Mouse (Mus musculus) lung, postnatal 0 days (tissue): ENCODE results near the gene Acer2. TPM values are rescaled to one million over a fixed set of nuclear protein-coding genes. Genes with fewer than 3 reads are reported as not detected.

Source experiments
- ATAC-seq: fragments of 200-750 bp; cut with Nextera tagmentation; 2 replicates; pipeline ENCODE4 v1.8.0; 2017; ENCODE audit warnings: moderate library complexity
- DNase-seq: peaks from one replicate; pipeline ENCODE4 v3.0.0-alpha.2; 2016; ENCODE audit warnings: low spot score
- H3K27ac ChIP-seq: fragments of 300-500 bp; sonication (generic); 2 replicates; pipeline ENCODE4 v1.5.1; 2014; ENCODE audit warnings: antibody characterized with exemption, mild to moderate bottlenecking, low read length, mixed read lengths
- H3K27me3 ChIP-seq: fragments of 300-500 bp; sonication (generic); replicated peaks from 2 replicates; pipeline ENCODE4 v1.6.1; 2014; ENCODE audit warnings: low read length, mixed read lengths; ENCODE audit not compliant: insufficient read depth
- H3K36me3 ChIP-seq: fragments of 300-500 bp; sonication (generic); 2 replicates; pipeline ENCODE4 v1.6.1; 2014; ENCODE audit warnings: low read length, mixed read lengths; ENCODE audit not compliant: insufficient read depth
- H3K4me1 ChIP-seq: fragments of 300-500 bp; sonication (generic); 2 replicates; pipeline ENCODE4 v1.6.1; 2014; ENCODE audit warnings: antibody characterized with exemption, low read depth, low read length, mixed read lengths; ENCODE audit not compliant: insufficient read depth
- H3K4me2 ChIP-seq: fragments of 300-500 bp; sonication (generic); replicated peaks from 2 replicates; pipeline ENCODE4 v1.6.1; 2014; ENCODE audit warnings: low read depth, mild to moderate bottlenecking, low read length, moderate library complexity, mixed read lengths
- H3K4me3 ChIP-seq: fragments of 300-500 bp; sonication (generic); 2 replicates; pipeline ENCODE4 v1.5.1; 2014; ENCODE audit warnings: low read depth, low read length
- H3K9ac ChIP-seq: fragments of 300-500 bp; sonication (generic); replicated peaks from 2 replicates; pipeline ENCODE4 v1.6.1; 2014; ENCODE audit warnings: low read depth, mild to moderate bottlenecking
- H3K9me3 ChIP-seq: fragments of 300-500 bp; sonication (generic); 2 replicates; pipeline ENCODE4 v1.6.1; 2016; ENCODE audit warnings: low read length, mixed read lengths
- CTCF ChIP-seq: IDR thresholded peaks from 2 replicates; pipeline ENCODE4 v1.5.1; 2016; ENCODE audit warnings: antibody characterized with exemption, mild to moderate bottlenecking
- EP300 ChIP-seq: IDR thresholded peaks from 2 replicates; pipeline ENCODE4 v1.6.1; 2016; ENCODE audit warnings: antibody characterized with exemption, mild to moderate bottlenecking, control low read depth
- WGBS: fragments of 180-500 bp; shearing (Covaris S2); extraction: QIAGEN DNeasy Blood & Tissue Kit; methylation state at CpG from one replicate; pipeline ENCODE4 v1.1.7; 2014; 5-methylcytosine and 5-hydroxymethylcytosine counted together
- polyA plus RNA-seq: library from polyadenylated mRNA; unstranded; fragments of >200 nt; fragmentation: Nextera tagmentation; extraction: Ambion mirVana; gene quantifications from 2 replicates; pipeline ENCODE4 v1.2.1, GENCODE M21; 2015

Acer2 gene
- polyA plus RNA-seq, 1 experiment from 2014 or later = 92.9 TPM

DNA sequence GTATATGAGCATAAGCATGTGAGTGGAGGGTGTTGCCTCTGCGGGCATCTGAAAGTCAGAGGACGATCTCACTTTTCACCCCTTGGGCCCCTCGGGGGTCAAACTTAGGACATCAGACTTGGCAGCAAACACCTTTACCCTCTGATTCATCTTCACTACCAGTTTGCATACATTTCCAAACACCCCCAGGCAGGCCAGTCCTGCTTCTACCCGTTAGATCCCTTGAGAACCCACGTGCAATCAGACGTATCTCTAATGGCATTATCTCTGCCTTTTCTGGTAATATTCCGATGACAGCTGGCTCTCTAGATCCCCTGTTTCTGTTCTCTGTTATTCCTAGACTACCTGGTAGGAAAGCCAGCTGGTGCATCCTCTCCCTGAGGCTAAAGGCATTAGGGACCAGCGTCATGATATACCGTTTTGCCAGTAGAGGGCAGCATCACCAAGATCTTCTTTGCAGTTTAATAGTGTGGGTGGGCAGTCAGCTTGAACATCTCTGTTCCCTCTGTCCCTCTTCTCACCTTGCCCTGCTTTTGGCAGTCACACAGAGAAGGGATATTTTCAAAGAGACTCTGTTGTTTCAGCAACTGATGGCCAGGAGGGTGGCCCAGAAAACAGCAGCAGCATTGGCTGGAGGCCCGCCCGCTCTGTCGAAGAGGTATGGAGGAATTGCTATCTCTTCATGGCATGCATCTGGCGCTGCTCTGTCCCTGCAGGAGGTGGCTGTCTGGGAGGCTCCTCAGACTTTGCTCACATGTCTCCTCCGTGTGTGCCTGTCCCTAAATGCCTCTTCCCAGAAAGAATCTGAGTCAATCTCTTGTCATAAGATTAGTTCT is 83.6 kb downstream of the Acer2 start:
- WGBS = 39% methylated on average over 14 of the region's 14 CpGs
- Histone ChIP-seq H3K27ac (no peak overlapping the region), H3K9me3 (no peaks in the 10 kb centered on the region), H3K4me1 (no peaks in the 10 kb centered on the region), H3K9ac (no peak overlapping the region), H3K4me3 (no peak overlapping the region), H3K36me3 (no peaks in the 10 kb centered on the region), H3K4me2 (no peak overlapping the region), H3K27me3 (no peaks in the 10 kb centered on the region)
- ATAC-seq = no peak
- DNase-seq = peak; percentile 60
- TF ChIP-seq EP300 (no peak), CTCF (peak; percentile 82)

DNA sequence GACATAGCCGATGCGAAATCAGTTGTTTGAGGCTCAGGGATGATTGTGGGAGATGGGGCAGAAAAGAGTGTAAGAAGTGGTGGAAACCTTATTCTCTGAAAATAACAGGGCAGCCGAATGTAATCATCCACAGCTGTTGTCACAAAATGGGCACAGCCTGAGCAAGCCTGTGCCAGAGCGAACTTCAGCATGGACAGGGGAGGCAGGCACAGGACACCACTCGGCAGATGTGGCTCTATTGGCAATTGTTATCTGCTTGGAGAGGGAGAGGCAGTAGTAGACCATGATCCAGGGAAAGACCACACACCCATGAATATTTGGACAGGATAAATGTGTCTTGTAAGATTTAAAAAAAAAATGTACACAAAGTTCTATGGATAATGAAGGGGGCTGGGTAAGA is 103.1 kb downstream of the Acer2 start:
- Histone ChIP-seq H3K27ac (no peak overlapping the region), H3K4me2 (no peak overlapping the region), H3K4me3 (no peak overlapping the region), H3K9ac (no peak overlapping the region), H3K9me3 (no peaks in the 10 kb centered on the region), H3K27me3 (no peaks in the 10 kb centered on the region), H3K4me1 (no peaks in the 10 kb centered on the region), H3K36me3 (no peaks in the 10 kb centered on the region)
- TF ChIP-seq CTCF = no peak
- no peak for TF ChIP-seq EP300
- peak; percentile 18 for DNase-seq
- peak; percentile 17; the same call in 1 of the 2 replicates for ATAC-seq
- WGBS = 75% methylated on average over 5 of the region's 5 CpGs

Other genes with a start within 250 kb of the Acer2 start
- 220 and 252 TPM in 2 replicates for gene Plin2, start 204.3 kb upstream of the Acer2 start, polyA plus RNA-seq
- 3.6 and 5.3 TPM in 2 replicates for gene Dennd4c, start 125.8 kb upstream of the Acer2 start, polyA plus RNA-seq
- gene Rps6, start 17.0 kb upstream of the Acer2 start, polyA plus RNA-seq = 491 and 498 TPM in 2 replicates